In the genomic region with DNA sequence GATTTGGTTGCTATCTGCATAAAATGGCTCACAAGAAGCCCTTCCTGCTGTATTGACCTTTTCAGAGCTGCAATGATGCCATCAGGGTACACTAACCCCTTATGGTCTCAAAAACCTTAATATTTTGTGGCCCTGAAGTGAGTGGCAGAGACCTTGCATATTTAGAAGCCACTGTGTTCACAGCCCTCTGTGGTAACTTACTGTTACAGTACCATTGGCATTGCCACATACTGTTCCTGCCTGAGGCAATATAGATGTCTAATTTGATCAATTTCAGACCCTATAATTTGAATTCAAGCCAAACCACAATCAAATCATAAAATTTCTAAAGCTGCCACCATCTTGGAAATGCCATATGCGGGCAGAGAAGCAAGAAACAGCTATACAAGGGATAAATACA, we compare ENCODE assay signal across 26 mouse cellular contexts.
"Had no signal": no experiment of that assay in that cellular context is flagged by ENCODE, and none has a peak within 500 bp of the region (broad histone marks: within the 10 kb centered on the region; RNA-seq: fewer than 3 reads in every experiment).

No protein-coding gene starts in this region.

- H3K27ac ChIP-seq: gastrocnemius, adult 2 months; heart, adult 2 months; heart, embryonic 13.5 days; heart, embryonic 15.5 days; hindbrain, embryonic 10.5 days; hindbrain, embryonic 12.5 days; hindbrain, embryonic 14.5 days; intestine, embryonic 15.5 days; left cerebral cortex, adult 2 months; limb, embryonic 10.5 days; limb, embryonic 12.5 days; liver, embryonic 13.5 days; liver, embryonic 15.5 days had no signal

- H3K27me3 ChIP-seq: heart, embryonic 13.5 days; heart, embryonic 15.5 days; hindbrain, embryonic 12.5 days; intestine, embryonic 15.5 days; limb, embryonic 12.5 days; liver, embryonic 13.5 days; liver, embryonic 15.5 days had no signal

- H3K4me1 ChIP-seq: heart, embryonic 13.5 days; heart, embryonic 15.5 days; hindbrain, embryonic 10.5 days; hindbrain, embryonic 12.5 days; intestine, embryonic 15.5 days; limb, embryonic 12.5 days; liver, embryonic 13.5 days; liver, embryonic 15.5 days had no signal

- H3K4me3 ChIP-seq: heart, adult 2 months; heart, embryonic 13.5 days; heart, embryonic 15.5 days; hindbrain, embryonic 10.5 days; hindbrain, embryonic 12.5 days; intestine, embryonic 15.5 days; left cerebral cortex, adult 2 months; limb, embryonic 10.5 days; limb, embryonic 12.5 days; liver, embryonic 13.5 days; liver, embryonic 15.5 days had no signal

- H3K36me3 ChIP-seq: heart, embryonic 13.5 days; heart, embryonic 15.5 days; hindbrain, embryonic 10.5 days; hindbrain, embryonic 12.5 days; intestine, embryonic 15.5 days; limb, embryonic 10.5 days; limb, embryonic 12.5 days; liver, embryonic 13.5 days; liver, embryonic 15.5 days had no signal

- H3K9ac ChIP-seq: heart, embryonic 13.5 days; heart, embryonic 15.5 days; hindbrain, embryonic 12.5 days; hindbrain, embryonic 14.5 days; intestine, embryonic 15.5 days; limb, embryonic 12.5 days; liver, embryonic 13.5 days; liver, embryonic 15.5 days had no signal

- H3K4me2 ChIP-seq: heart, embryonic 11.5 days; heart, embryonic 13.5 days; heart, embryonic 15.5 days; hindbrain, embryonic 12.5 days; hindbrain, embryonic 14.5 days; intestine, embryonic 15.5 days; limb, embryonic 12.5 days; liver, embryonic 11.5 days; liver, embryonic 13.5 days; liver, embryonic 15.5 days had no signal

- H3K9me3 ChIP-seq: heart, embryonic 13.5 days; heart, embryonic 15.5 days; hindbrain, embryonic 10.5 days; hindbrain, embryonic 12.5 days; intestine, embryonic 15.5 days; limb, embryonic 10.5 days; limb, embryonic 12.5 days; liver, embryonic 13.5 days; liver, embryonic 15.5 days had no signal

- DNase-seq: gastrocnemius, adult 2 months; gastrocnemius, postnatal 10 days; gastrocnemius, postnatal 25 days; heart, adult 2 months; heart, postnatal 4 days; kidney, adult 18-20 months; kidney, adult 8-10 months; kidney, postnatal 10 days; kidney, postnatal 25 days; kidney, postnatal 4 days; liver; liver, embryonic 13.5 days had no signal

- ATAC-seq: inflammation-experienced regulatory T-cells, adult 6 months; intestine, embryonic 15.5 days; intestine, postnatal 0 days had no signal
